Mouse (Mus musculus) inflammation-experienced regulatory T-cells, adult 6 months (primary cell): ENCODE measurements around the gene Tuba4a. TPM values are rescaled to one million over a fixed set of nuclear protein-coding genes. Genes with fewer than 3 reads are reported as not detected.
A peak's percentile ranks its signal among the peaks of the same experiment; 100 is the strongest.

Experiments used
- ATAC-seq: one replicate; pipeline ENCODE4 v1.8.0; 2017
- polyA plus RNA-seq, 3 experiments: library from polyadenylated mRNA; unstranded; fragments of 100-300 nt; shearing (Covaris generic); gene quantifications; one replicate each; pipeline ENCODE4 v1.2.1; 2017

Gene Tuba4a
- polyA plus RNA-seq = 100 to 1,000 TPM; 116 to 151 (median 123) TPM

GRCm38 (mm10) chr1:75219531-75219930, at the start of gene Tuba4a:
Gene Tuba4a (minus strand): TSS chr1:75219865.
- no peak for ATAC-seq

GRCm38 (mm10) chr1:75264091-75264880, 44.6 kb upstream of the Tuba4a start, which contains the start of gene Ptprn:
Gene Ptprn (minus strand): TSS chr1:75264502.
- ATAC-seq = no peak

- no peak for ATAC-seq
These were observed 43.6 kb upstream of the Tuba4a start for GRCm38 (mm10) chr1:75262969-75263951.

GRCm38 (mm10) chr1:75261278-75261677, 41.6 kb upstream of the Tuba4a start:
- no peak for ATAC-seq

GRCm38 (mm10) chr1:75255516-75256046, 35.9 kb upstream of the Tuba4a start:
- no peak for ATAC-seq

- ATAC-seq = no peak
These were observed 35.0 kb upstream of the Tuba4a start for GRCm38 (mm10) chr1:75254625-75255013.

GRCm38 (mm10) chr1:75253849-75254624, 34.4 kb upstream of the Tuba4a start:
- peak; percentile 42 for ATAC-seq

GRCm38 (mm10) chr1:75253029-75253428, 33.4 kb upstream of the Tuba4a start:
- ATAC-seq = no peak

- no peak for ATAC-seq
These were observed 32.6 kb upstream of the Tuba4a start for GRCm38 (mm10) chr1:75252308-75252707.

- peak; percentile 80 for ATAC-seq
These were observed 31.7 kb upstream of the Tuba4a start for GRCm38 (mm10) chr1:75251112-75251970.

GRCm38 (mm10) chr1:75250498-75250897, 30.8 kb upstream of the Tuba4a start:
- no peak for ATAC-seq

GRCm38 (mm10) chr1:75248041-75248772, 28.5 kb upstream of the Tuba4a start:
- peak; percentile 39 for ATAC-seq

- no peak for ATAC-seq
These were observed 27.6 kb upstream of the Tuba4a start for GRCm38 (mm10) chr1:75247071-75247930.

- peak; percentile 67 for ATAC-seq
These were observed 25.2 kb upstream of the Tuba4a start for GRCm38 (mm10) chr1:75244836-75245235.

GRCm38 (mm10) chr1:75244175-75244826, 24.6 kb upstream of the Tuba4a start:
- ATAC-seq = no peak

GRCm38 (mm10) chr1:75243411-75243810, 23.7 kb upstream of the Tuba4a start:
- no peak for ATAC-seq

- no peak for ATAC-seq
These were observed 19.9 kb upstream of the Tuba4a start for GRCm38 (mm10) chr1:75239591-75239990.

- ATAC-seq = peak; percentile 71
These were observed 16.7 kb upstream of the Tuba4a start, which contains the start of gene Dnajb2 for GRCm38 (mm10) chr1:75236117-75237050. Gene Dnajb2 (plus strand): TSS chr1:75236406.
